8 mouse cellular contexts compared by ENCODE assay signal in the genomic region with DNA sequence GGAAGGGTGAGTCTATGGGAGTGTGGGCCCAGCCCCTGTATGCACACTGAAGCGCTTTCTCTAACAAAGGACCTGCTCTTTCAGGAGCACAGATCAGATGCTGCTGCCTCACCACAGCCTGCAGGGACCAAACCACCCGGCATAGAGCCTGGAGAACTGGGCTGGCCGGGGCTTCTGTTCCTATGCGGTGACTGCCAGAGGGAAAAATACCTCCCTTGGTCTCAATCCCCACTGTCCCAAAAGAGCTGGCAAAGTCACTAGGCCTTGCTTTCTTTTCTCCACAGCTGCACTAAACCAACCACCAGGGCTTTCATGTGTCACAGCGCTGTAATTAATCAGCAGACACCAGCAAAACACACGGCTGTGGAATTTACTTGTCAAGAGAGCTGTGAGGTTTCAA.
DNase-seq lines count a peak whose midpoint lies in the region; ATAC-seq lines count a peak whose summit lies in the region.

No protein-coding gene starts in this region.

- no peaks in the 10 kb centered on the region for H3K9me3 ChIP-seq in lung, embryonic 15.5 days
- no peaks in the 10 kb centered on the region for H3K9me3 ChIP-seq in embryonic facial prominence, embryonic 14.5 days (ENCODE audit: control insufficient read depth, low read length)
- H3K9me3 ChIP-seq in hindbrain, embryonic 13.5 days = no peaks in the 10 kb centered on the region
- H3K9me3 ChIP-seq in neural tube, embryonic 15.5 days (replicated peaks) = no peaks in the 10 kb centered on the region

- H3K36me3 ChIP-seq in lung, embryonic 15.5 days = no peaks in the 10 kb centered on the region
- no peaks in the 10 kb centered on the region; the same call in 1 of the 2 replicates for H3K36me3 ChIP-seq in embryonic facial prominence, embryonic 14.5 days (ENCODE audit: control insufficient read depth, insufficient read depth, low read length)
- H3K36me3 ChIP-seq in hindbrain, embryonic 13.5 days = peaks cover 8% of the 10 kb centered on the region; the same call in 1 of the 2 replicates
- no peaks in the 10 kb centered on the region for H3K36me3 ChIP-seq in neural tube, embryonic 15.5 days

- no peak for DNase-seq in lung, postnatal 25 days (ENCODE audit: low spot score)
- DNase-seq in embryonic facial prominence, embryonic 14.5 days (ENCODE audit: low spot score) = peak; percentile 56
- no peak for DNase-seq in retina, postnatal 1 day
- DNase-seq in frontal cortex, postnatal 14 days (ENCODE audit: low spot score in 2 of 2) = no peak
- DNase-seq in ovary, adult 18-20 months (ENCODE audit: low spot score) = no peak

- H3K4me3 ChIP-seq in lung, embryonic 15.5 days = no peak overlapping the region
- H3K4me3 ChIP-seq in embryonic facial prominence, embryonic 14.5 days (ENCODE audit: low read depth, low read length) = no peak overlapping the region
- H3K4me3 ChIP-seq in hindbrain, embryonic 13.5 days = no peak overlapping the region
- H3K4me3 ChIP-seq in neural tube, embryonic 15.5 days (replicated peaks) = no peak overlapping the region

- H3K27ac ChIP-seq in lung, embryonic 15.5 days = peak overlapping the region; percentile 34; the same call in 1 of the 2 replicates
- peak overlapping the region; percentile 54 for H3K27ac ChIP-seq in embryonic facial prominence, embryonic 14.5 days (replicated peaks; ENCODE audit: low read depth, low read length)
- peak overlapping the region; percentile 90 for H3K27ac ChIP-seq in hindbrain, embryonic 13.5 days
- peak overlapping the region; percentile 78 for H3K27ac ChIP-seq in neural tube, embryonic 15.5 days (replicated peaks)

- H3K9ac ChIP-seq in lung, embryonic 15.5 days = no peak overlapping the region
- H3K9ac ChIP-seq in embryonic facial prominence, embryonic 14.5 days (ENCODE audit: low read depth, low read length) = 0 out of 2 replicates have a peak overlapping the region, but pooled peaks have one; percentile 22
- H3K9ac ChIP-seq in hindbrain, embryonic 13.5 days = no peak overlapping the region
- H3K9ac ChIP-seq in neural tube, embryonic 15.5 days (replicated peaks) = no peak overlapping the region

- no peak for ATAC-seq in lung, embryonic 15.5 days (ENCODE audit: borderline replicate concordance, extremely low read depth, low FRiP score, low TSS enrichment)
- 0 out of 2 replicates have a peak, but pooled peaks have one; percentile 60 for ATAC-seq in embryonic facial prominence, embryonic 14.5 days (ENCODE audit: low read depth)
- ATAC-seq in hindbrain, embryonic 13.5 days (ENCODE audit: low FRiP score) = peak; percentile 59
- peak; percentile 48; the same call in 1 of the 2 replicates for ATAC-seq in neural tube, embryonic 15.5 days (ENCODE audit: low FRiP score)

- 44% methylated on average over 6 of the region's 6 CpGs for WGBS in lung, embryonic 15.5 days
- WGBS in embryonic facial prominence, embryonic 14.5 days = 37% methylated on average over 6 of the region's 6 CpGs
- 41% methylated on average over 6 of the region's 6 CpGs for WGBS in hindbrain, embryonic 13.5 days
- 31% methylated on average over 6 of the region's 6 CpGs for WGBS in neural tube, embryonic 15.5 days

- H3K4me1 ChIP-seq in lung, embryonic 15.5 days = peaks cover 65% of the 10 kb centered on the region
- H3K4me1 ChIP-seq in embryonic facial prominence, embryonic 14.5 days (ENCODE audit: control insufficient read depth, insufficient read depth, low read length) = peaks cover 26% of the 10 kb centered on the region
- H3K4me1 ChIP-seq in hindbrain, embryonic 13.5 days (replicated peaks) = peaks cover 20% of the 10 kb centered on the region
- peaks cover 25% of the 10 kb centered on the region for H3K4me1 ChIP-seq in neural tube, embryonic 15.5 days

- H3K27me3 ChIP-seq in lung, embryonic 15.5 days = no peaks in the 10 kb centered on the region
- H3K27me3 ChIP-seq in embryonic facial prominence, embryonic 14.5 days (replicated peaks; ENCODE audit: control insufficient read depth, insufficient read depth, low read length) = no peaks in the 10 kb centered on the region
- H3K27me3 ChIP-seq in hindbrain, embryonic 13.5 days = no peaks in the 10 kb centered on the region
- no peaks in the 10 kb centered on the region for H3K27me3 ChIP-seq in neural tube, embryonic 15.5 days (replicated peaks)

- no peak overlapping the region for H3K4me2 ChIP-seq in lung, embryonic 15.5 days
- H3K4me2 ChIP-seq in embryonic facial prominence, embryonic 14.5 days (ENCODE audit: low read depth, low read length) = no peak overlapping the region
- no peak overlapping the region for H3K4me2 ChIP-seq in hindbrain, embryonic 13.5 days
- H3K4me2 ChIP-seq in neural tube, embryonic 15.5 days = no peak overlapping the region

Comparison
In these comparisons a context has a peak if more than half of its experiments do, and no peak if none do; other contexts are left out.
1. H3K27ac ChIP-seq: peak in every context shown above with its lines; median percentile 90 in hindbrain, embryonic 13.5 days; 78 in neural tube, embryonic 15.5 days; 54 in embryonic facial prominence, embryonic 14.5 days; 34 in lung, embryonic 15.5 days.